Mouse (Mus musculus) neural tube, embryonic 13.5 days (tissue): ENCODE measurements around the gene Insrr. TPM values are rescaled to one million over a fixed set of nuclear protein-coding genes. Genes with fewer than 3 reads are reported as not detected.

Experiments used
- ATAC-seq: fragments of 200-750 bp; cut with Nextera tagmentation; 2 replicates; pipeline ENCODE4 v1.8.0; 2017; ENCODE audit warnings: low read depth, mild to moderate bottlenecking, moderate TSS enrichment, moderate library complexity
- H3K27ac ChIP-seq: fragments of 300-500 bp; sonication (generic); replicated peaks from 2 replicates; pipeline ENCODE4 v1.5.1; 2015; ENCODE audit warnings: moderate library complexity, mild to moderate bottlenecking, inconsistent platforms
- H3K27me3 ChIP-seq: fragments of 300-500 bp; sonication (generic); 2 replicates; pipeline ENCODE4 v1.6.1; 2015; ENCODE audit warnings: mild to moderate bottlenecking, inconsistent platforms
- H3K36me3 ChIP-seq: fragments of 300-500 bp; sonication (generic); 2 replicates; pipeline ENCODE4 v1.6.1; 2015; ENCODE audit warnings: mild to moderate bottlenecking, inconsistent platforms
- H3K4me1 ChIP-seq: fragments of 300-500 bp; sonication (generic); replicated peaks from 2 replicates; pipeline ENCODE4 v1.6.1; 2015; ENCODE audit warnings: inconsistent platforms
- H3K4me2 ChIP-seq: fragments of 300-500 bp; sonication (generic); 2 replicates; pipeline ENCODE4 v1.6.1; 2015; ENCODE audit warnings: inconsistent platforms, mild to moderate bottlenecking, moderate library complexity
- H3K4me3 ChIP-seq: fragments of 300-500 bp; sonication (generic); 2 replicates; pipeline ENCODE4 v1.5.1; 2015; ENCODE audit warnings: mild to moderate bottlenecking, inconsistent platforms
- H3K9ac ChIP-seq: fragments of 300-500 bp; sonication (generic); 2 replicates; pipeline ENCODE4 v1.6.1; 2015; ENCODE audit warnings: moderate library complexity, mild to moderate bottlenecking, inconsistent platforms
- H3K9me3 ChIP-seq: fragments of 300-500 bp; sonication (generic); 2 replicates; pipeline ENCODE4 v1.6.1; 2016; ENCODE audit warnings: inconsistent platforms
- WGBS: fragments of 180-500 bp; shearing (Covaris S2); methylation state at CpG from one replicate; pipeline ENCODE4 v1.1.7; 2015; 5-methylcytosine and 5-hydroxymethylcytosine counted together
- polyA plus RNA-seq: library from polyadenylated mRNA; unstranded; fragments of >200 nt; fragmentation: Nextera tagmentation; extraction: Ambion mirVana; gene quantifications from 2 replicates; pipeline ENCODE4 v1.2.1, GENCODE M21; 2015

Insrr gene
- polyA plus RNA-seq, 1 experiment from 2014 or later = 5.4 TPM

- 36% methylated on average over 10 of the region's 10 CpGs for WGBS
- no peak overlapping the region for H3K4me3 ChIP-seq
- H3K36me3 ChIP-seq = no peaks in the 10 kb centered on the region
- ATAC-seq = no peak
- H3K27me3 ChIP-seq = peaks cover 47% of the 10 kb centered on the region
- H3K9me3 ChIP-seq = no peaks in the 10 kb centered on the region
- peak overlapping the region; percentile 49 for H3K9ac ChIP-seq
- peak overlapping the region; percentile 67 for H3K27ac ChIP-seq
- peaks cover 30% of the 10 kb centered on the region for H3K4me1 ChIP-seq
- H3K4me2 ChIP-seq = peak overlapping the region; percentile 39
These were observed 32.2 kb upstream of the Insrr start for GRCm38 (mm10) chr3:87764506-87764905.

DNA sequence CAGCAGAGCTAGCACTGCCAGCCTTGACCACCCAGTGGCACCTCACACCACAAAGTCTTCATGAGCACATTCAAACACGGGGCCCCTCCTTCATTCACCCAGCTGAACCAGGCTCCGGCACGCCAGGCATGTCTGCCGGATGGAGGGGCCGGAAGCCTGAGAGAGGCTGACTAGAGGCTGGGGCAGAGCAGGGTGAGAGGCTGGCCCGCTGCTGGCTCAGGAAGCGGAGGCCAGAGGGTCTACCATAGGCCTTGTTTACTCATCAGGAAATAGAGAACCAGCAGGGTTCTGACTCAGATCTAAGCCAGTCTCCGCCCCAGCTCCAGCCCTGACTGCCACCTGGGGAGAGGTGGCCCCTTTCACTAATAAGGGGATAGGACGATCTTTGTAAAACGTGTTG is 31.7 kb upstream of the Insrr start:
- H3K4me3 ChIP-seq = no peak overlapping the region
- ATAC-seq = no peak
- H3K27me3 ChIP-seq = peaks cover 52% of the 10 kb centered on the region
- peak overlapping the region; percentile 67 for H3K27ac ChIP-seq
- peak overlapping the region; percentile 49 for H3K9ac ChIP-seq
- 20% methylated on average over 10 of the region's 10 CpGs for WGBS
- H3K4me2 ChIP-seq = peak overlapping the region; percentile 39
- H3K36me3 ChIP-seq = no peaks in the 10 kb centered on the region
- no peaks in the 10 kb centered on the region for H3K9me3 ChIP-seq
- H3K4me1 ChIP-seq = peaks cover 30% of the 10 kb centered on the region

GRCm38 (mm10) chr3:87765631-87766283 is 31.0 kb upstream of the Insrr start:
- H3K27ac ChIP-seq = peak overlapping the region; percentile 67
- H3K27me3 ChIP-seq = peaks cover 52% of the 10 kb centered on the region
- H3K4me2 ChIP-seq = peak overlapping the region; percentile 39; the same call in 1 of the 2 replicates
- H3K4me3 ChIP-seq = no peak overlapping the region
- ATAC-seq = no peak
- peaks cover 30% of the 10 kb centered on the region for H3K4me1 ChIP-seq
- H3K36me3 ChIP-seq = no peaks in the 10 kb centered on the region
- 71% methylated on average over 5 of the region's 5 CpGs for WGBS
- peak overlapping the region; percentile 49; the same call in 1 of the 2 replicates for H3K9ac ChIP-seq
- no peaks in the 10 kb centered on the region for H3K9me3 ChIP-seq

GRCm38 (mm10) chr3:87766284-87766667 is 30.5 kb upstream of the Insrr start:
- no peak overlapping the region for H3K4me3 ChIP-seq
- H3K4me2 ChIP-seq = 0 out of 2 replicates have a peak overlapping the region, but pooled peaks have one; percentile 39
- H3K27me3 ChIP-seq = peaks cover 52% of the 10 kb centered on the region
- H3K9ac ChIP-seq = no peak overlapping the region
- no peaks in the 10 kb centered on the region for H3K36me3 ChIP-seq
- WGBS = 87% methylated on average over 3 of the region's 3 CpGs
- peak overlapping the region; percentile 67 for H3K27ac ChIP-seq
- H3K9me3 ChIP-seq = no peaks in the 10 kb centered on the region
- no peak for ATAC-seq
- peaks cover 34% of the 10 kb centered on the region for H3K4me1 ChIP-seq

- 67% methylated on average over 8 of the region's 8 CpGs for WGBS
- H3K9me3 ChIP-seq = no peaks in the 10 kb centered on the region
- H3K36me3 ChIP-seq = no peaks in the 10 kb centered on the region
- H3K4me1 ChIP-seq = peaks cover 40% of the 10 kb centered on the region
- peak overlapping the region; percentile 46; the same call in 1 of the 2 replicates for H3K27ac ChIP-seq
- no peak for ATAC-seq
- H3K9ac ChIP-seq = peak overlapping the region; percentile 61
- peak overlapping the region; percentile 49 for H3K4me2 ChIP-seq
- peaks cover 59% of the 10 kb centered on the region for H3K27me3 ChIP-seq
- peak overlapping the region; percentile 36 for H3K4me3 ChIP-seq
These were observed 29.0 kb upstream of the Insrr start for GRCm38 (mm10) chr3:87767764-87768163.

DNA sequence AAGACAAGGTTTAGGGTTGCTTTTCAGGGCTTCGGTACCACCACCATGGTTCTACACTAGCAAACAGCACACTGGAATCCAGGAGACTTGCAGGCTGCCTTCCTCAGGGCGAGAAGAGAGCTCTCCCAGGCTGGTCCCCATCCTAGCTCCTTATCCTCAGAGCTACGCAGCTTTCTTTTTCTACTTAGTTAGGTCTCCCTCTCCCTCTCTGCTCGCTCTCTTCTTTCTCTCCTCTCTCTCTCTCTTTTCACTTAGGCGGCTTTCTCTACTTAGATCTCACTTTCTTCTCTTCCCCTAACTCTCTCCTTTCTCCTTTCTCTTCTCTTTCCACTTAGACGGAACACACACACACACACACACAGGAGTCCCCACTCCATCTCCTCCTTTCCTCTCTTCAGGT is 28.3 kb upstream of the Insrr start:
- no peak for ATAC-seq
- H3K27ac ChIP-seq = peak overlapping the region; percentile 46
- no peaks in the 10 kb centered on the region for H3K36me3 ChIP-seq
- no peaks in the 10 kb centered on the region for H3K9me3 ChIP-seq
- peak overlapping the region; percentile 49 for H3K4me2 ChIP-seq
- H3K4me1 ChIP-seq = peaks cover 38% of the 10 kb centered on the region
- peaks cover 59% of the 10 kb centered on the region for H3K27me3 ChIP-seq
- H3K9ac ChIP-seq = peak overlapping the region; percentile 61
- 52% methylated on average over 6 of the region's 6 CpGs for WGBS
- H3K4me3 ChIP-seq = peak overlapping the region; percentile 36

DNA sequence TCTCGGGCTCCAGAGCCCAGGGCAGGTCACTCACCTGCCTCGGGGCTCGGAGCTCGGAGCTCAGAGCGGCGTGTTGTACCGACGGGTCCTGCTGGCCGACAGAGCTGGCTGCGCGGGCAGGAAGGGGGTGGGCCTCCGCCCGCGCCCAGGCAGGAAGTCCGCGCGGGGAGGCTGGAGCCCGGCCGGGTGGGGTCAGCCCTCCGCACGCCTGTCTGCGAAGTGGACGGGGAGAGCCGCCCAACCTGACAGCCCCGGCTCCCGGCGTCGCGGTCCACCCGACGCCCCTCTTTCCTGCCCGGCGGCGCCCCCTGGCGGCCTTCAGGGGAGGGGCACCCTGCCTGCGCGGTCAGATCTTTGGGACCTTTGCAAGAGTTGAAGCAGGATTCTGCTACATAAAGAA is 27.9 kb upstream of the Insrr start:
- H3K36me3 ChIP-seq = no peaks in the 10 kb centered on the region
- peaks cover 34% of the 10 kb centered on the region for H3K4me1 ChIP-seq
- peak overlapping the region; percentile 61 for H3K9ac ChIP-seq
- no peaks in the 10 kb centered on the region for H3K9me3 ChIP-seq
- H3K4me3 ChIP-seq = peak overlapping the region; percentile 36
- H3K4me2 ChIP-seq = peak overlapping the region; percentile 49
- peaks cover 59% of the 10 kb centered on the region for H3K27me3 ChIP-seq
- peak overlapping the region; percentile 46 for H3K27ac ChIP-seq
- WGBS = 1% methylated on average over 36 of the region's 37 CpGs
- no peak for ATAC-seq

DNA sequence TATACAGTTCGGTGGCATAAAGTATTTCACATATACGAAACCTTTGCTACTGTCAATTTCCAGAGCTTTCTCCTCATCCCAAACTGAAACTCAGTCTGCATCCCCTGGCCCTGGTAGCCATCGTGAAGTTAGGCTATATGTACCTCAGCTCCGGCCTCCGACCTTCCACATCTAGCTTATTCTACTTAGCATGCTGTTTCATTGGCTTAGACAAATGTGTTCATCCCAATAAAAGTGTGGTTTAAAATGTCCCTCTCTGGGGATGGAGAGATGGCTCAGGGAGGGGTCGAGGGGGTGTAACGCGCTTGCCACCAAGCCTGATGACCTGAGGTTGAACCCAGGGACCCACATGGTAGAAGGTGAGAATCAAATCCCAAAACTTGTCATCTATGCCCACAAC is 27.2 kb upstream of the Insrr start:
- Histone ChIP-seq H3K36me3 (no peaks in the 10 kb centered on the region), H3K4me2 (no peak overlapping the region), H3K27me3 (peaks cover 57% of the 10 kb centered on the region), H3K4me1 (peaks cover 29% of the 10 kb centered on the region), H3K27ac (no peak overlapping the region), H3K9me3 (no peaks in the 10 kb centered on the region), H3K4me3 (no peak overlapping the region), H3K9ac (no peak overlapping the region)
- WGBS = 77% methylated on average over 8 of the region's 8 CpGs
- ATAC-seq = no peak

GRCm38 (mm10) chr3:87770280-87770679 is 26.5 kb upstream of the Insrr start:
- H3K27me3 ChIP-seq = peaks cover 50% of the 10 kb centered on the region
- ATAC-seq = no peak
- H3K4me1 ChIP-seq = peaks cover 22% of the 10 kb centered on the region
- H3K36me3 ChIP-seq = no peaks in the 10 kb centered on the region
- no peak overlapping the region for H3K9ac ChIP-seq
- H3K4me2 ChIP-seq = no peak overlapping the region
- no peak overlapping the region for H3K27ac ChIP-seq
- no peak overlapping the region for H3K4me3 ChIP-seq
- H3K9me3 ChIP-seq = no peaks in the 10 kb centered on the region
- WGBS = 0% methylated on average over 4 of the region's 4 CpGs

GRCm38 (mm10) chr3:87771088-87771487 is 25.7 kb upstream of the Insrr start:
- WGBS = 44% methylated on average over 6 of the region's 6 CpGs
- Histone ChIP-seq H3K4me3 (no peak overlapping the region), H3K9me3 (no peaks in the 10 kb centered on the region), H3K27me3 (peaks cover 43% of the 10 kb centered on the region), H3K4me1 (peaks cover 27% of the 10 kb centered on the region), H3K4me2 (no peak overlapping the region), H3K9ac (no peak overlapping the region), H3K36me3 (no peaks in the 10 kb centered on the region), H3K27ac (no peak overlapping the region)
- no peak for ATAC-seq

- Histone ChIP-seq H3K9me3 (no peaks in the 10 kb centered on the region), H3K4me2 (peak overlapping the region; percentile 31), H3K4me1 (peaks cover 44% of the 10 kb centered on the region), H3K9ac (peak overlapping the region; percentile 43; the same call in 1 of the 2 replicates), H3K27ac (peak overlapping the region; percentile 77), H3K36me3 (no peaks in the 10 kb centered on the region), H3K27me3 (peaks cover 6% of the 10 kb centered on the region; the same call in 1 of the 2 replicates), H3K4me3 (no peak overlapping the region)
- 44% methylated on average over 23 of the region's 23 CpGs for WGBS
- peak; percentile 30; the same call in 1 of the 2 replicates for ATAC-seq
These were observed 18.5 kb upstream of the Insrr start for GRCm38 (mm10) chr3:87778283-87778682.

- Histone ChIP-seq H3K9me3 (no peaks in the 10 kb centered on the region), H3K27me3 (peaks cover 6% of the 10 kb centered on the region; the same call in 1 of the 2 replicates), H3K9ac (peak overlapping the region; percentile 43; the same call in 1 of the 2 replicates), H3K36me3 (no peaks in the 10 kb centered on the region), H3K4me3 (no peak overlapping the region), H3K4me1 (peaks cover 47% of the 10 kb centered on the region), H3K27ac (peak overlapping the region; percentile 77), H3K4me2 (no peak overlapping the region)
- ATAC-seq = no peak; the same call in 1 of the 2 replicates
- WGBS = 24% methylated on average over 2 of the region's 2 CpGs
These were observed 17.7 kb upstream of the Insrr start for GRCm38 (mm10) chr3:87779086-87779485.
